Mouse (Mus musculus): ENCODE measurements around the gene Arhgef6.

Gene Arhgef6

DNA sequence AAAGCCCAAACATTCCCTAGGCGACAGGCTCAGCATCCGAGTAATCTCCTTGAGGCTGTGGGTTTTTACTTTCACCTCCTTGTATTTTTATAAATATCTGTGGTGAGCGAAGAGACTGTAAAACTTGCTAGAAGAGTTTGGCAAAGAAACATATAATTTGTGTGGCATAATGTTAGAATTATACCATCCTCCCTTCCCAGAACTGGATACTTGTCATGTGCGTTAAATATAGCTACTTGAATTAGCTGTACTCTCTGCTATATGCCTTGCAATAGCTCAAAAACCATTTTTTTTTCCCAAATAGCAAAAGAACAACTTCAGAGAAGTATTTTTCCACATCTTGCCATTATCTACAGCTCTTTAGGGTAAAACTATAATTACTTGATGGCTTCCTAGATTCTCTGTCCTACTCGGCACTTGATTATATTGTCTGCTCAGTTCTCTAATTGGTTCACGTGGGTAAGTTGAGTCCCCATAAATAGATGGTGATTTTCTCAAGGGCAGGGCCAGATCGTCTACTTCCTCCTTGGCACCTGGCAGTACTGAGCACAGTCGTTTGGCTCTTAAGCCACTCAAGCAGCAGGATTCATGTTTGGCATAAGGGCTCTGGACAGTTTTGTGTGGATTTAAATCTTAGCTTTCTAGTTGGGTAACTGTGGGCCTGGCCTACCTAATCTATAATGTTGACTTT is 35.2 kb downstream of the Arhgef6 start:
- DNase-seq (ENCODE audit: low spot score): no peak

DNA sequence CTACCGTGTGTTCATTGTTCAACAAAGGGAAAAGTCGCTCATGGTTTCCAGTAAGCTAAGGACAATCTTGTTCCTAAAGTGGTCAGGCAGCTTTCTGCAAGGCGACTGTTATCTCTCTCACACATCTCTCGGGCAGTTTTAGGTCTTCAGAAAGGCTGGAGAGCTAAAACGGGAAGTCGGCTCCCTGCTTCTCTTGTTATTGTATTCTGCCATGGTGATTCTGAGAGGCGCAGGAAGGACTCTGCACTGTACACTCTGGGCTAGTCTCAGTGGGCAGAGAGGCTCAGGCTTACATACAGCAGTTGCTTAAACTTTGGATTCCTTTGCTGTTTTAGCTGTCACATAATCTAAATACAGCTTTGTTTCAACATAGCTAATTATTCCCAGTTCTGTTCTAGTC is 39.6 kb downstream of the Arhgef6 start:
- DNase-seq (ENCODE audit: low spot score): no peak

DNA sequence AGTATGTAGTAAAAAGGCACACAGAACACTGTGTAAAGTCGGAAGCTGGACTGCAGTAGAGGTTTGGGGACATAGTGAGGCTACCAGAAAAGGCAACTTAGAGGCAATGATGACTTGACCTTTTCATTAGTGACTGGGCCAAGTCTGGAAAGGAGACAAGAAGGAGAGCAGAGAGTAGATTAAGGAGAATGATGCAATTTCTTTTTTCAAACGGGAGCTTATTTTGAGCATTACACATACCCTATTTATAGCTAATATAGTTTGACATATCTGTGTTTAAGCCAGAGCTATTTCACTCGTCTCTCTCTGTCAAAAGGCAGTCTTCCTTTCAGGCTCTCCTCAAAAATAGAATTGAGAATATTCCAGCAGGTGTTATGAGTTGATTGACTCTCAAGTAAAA is 50.1 kb downstream of the Arhgef6 start:
- DNase-seq (ENCODE audit: low spot score): no peak

DNA sequence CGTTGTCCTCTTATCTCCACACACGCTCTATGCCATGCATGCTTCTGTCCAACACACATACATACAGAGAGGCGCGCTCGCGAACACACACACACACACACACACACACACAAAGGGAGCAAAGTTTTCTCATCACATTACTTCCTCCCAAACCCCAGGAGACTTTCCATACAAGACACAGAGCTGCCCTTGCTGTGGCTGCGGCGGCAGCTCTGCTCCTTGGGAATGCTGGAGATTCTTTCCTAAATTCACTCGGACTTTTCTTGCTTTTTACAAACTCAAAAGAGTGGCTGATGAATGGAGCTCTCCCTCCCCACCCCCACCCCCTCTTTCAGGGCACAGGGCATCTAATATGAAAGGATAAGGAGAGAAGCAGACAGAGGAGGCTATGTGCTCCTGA is 52.2 kb downstream of the Arhgef6 start:
- no peak for DNase-seq (ENCODE audit: low spot score)

DNA sequence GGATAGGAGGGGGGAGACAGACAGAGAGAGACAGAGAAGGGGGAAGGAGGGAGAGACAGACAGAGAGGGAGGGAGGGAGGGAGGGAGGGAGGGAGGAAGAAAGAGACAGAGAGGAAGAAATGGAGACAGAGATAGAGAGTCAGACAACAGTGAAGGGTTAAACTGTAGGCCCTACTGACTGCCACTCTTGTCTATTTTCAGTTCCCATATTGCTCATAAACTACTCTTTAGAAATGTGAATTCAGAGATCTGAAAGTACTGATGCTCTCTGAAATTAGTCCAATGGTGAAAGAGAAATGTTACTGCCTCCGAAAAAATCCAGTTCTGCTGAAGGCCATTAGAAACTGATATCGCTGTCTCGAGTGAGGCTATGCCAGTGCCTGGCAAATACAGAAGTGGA is 56.3 kb downstream of the Arhgef6 start:
- DNase-seq (ENCODE audit: low spot score): no peak

DNA sequence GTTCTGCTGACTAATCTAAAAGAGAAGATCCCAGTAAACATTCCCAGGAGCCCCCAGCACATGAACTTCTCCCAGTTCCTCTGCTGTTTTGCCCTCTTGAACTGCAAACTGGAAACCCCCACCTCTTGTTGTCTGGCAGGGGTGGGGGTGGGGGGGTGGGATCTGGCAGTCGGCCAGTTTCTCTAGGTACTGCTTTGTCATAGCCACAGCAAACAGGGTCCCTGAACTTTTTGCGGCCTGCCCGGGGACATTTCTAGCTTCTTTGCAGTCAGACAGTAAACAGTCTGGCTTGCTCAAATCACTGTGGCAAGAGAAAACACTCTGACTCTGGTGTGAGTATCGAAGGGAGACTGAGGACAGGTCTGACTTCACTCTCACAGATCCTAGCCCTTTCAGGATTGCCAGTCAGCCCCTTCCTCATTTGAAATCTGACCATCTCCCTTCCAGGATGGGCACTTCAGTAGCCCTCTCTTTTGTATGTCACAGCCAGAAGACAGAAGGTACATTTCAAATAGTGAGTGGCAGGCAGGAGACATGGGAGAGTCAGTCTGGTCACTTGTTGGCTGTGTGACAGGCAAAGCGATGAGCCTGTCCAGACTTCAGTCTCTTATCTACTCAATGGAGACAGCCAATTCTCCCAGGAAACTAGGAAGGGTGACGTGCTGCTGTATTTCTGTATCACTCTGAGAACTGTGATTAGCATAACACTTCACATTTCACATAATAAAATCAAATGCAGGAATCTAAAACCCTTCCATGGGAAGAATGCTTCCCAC is 60.8 kb downstream of the Arhgef6 start:
- no peak for DNase-seq (ENCODE audit: low spot score)

DNA sequence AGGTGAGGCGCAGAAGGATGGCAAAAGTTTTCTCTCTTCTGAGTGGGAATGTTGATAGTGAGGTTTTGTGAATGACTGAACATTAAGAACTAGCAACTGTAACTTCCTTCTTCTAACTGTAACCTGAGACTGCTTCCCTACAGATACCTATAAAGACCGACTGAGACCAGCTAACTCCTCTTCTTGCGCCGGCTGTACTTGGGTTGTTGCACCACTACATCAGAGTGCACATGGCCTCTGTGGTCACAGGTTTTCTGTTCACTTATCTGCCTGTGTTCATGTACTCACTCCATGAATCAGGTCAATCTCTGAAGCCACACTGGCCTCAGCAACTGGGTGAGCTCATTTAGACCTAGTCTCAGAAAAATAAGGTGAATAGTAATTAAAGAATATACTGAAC is 75.0 kb downstream of the Arhgef6 start:
- DNase-seq (ENCODE audit: low spot score): no peak

DNA sequence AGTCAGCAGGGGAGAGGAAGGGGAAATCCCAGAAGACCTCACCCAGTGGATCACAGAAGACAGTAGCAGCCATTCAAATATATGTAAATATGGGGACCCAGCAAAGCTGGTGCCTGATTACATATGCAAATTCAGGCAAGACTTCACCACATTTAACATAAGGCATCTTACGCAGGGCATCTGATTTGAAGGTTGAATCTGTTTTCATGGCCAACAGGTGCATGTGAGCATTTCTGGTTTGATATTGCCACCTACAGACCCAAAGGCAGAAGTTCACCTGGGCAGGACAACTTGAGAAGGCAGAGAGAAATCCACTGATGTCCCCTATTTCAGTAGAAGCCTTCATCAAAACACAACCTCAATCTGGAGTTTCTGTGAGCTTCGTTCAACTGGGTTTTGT is 77.8 kb downstream of the Arhgef6 start:
- DNase-seq (ENCODE audit: low spot score): no peak

DNA sequence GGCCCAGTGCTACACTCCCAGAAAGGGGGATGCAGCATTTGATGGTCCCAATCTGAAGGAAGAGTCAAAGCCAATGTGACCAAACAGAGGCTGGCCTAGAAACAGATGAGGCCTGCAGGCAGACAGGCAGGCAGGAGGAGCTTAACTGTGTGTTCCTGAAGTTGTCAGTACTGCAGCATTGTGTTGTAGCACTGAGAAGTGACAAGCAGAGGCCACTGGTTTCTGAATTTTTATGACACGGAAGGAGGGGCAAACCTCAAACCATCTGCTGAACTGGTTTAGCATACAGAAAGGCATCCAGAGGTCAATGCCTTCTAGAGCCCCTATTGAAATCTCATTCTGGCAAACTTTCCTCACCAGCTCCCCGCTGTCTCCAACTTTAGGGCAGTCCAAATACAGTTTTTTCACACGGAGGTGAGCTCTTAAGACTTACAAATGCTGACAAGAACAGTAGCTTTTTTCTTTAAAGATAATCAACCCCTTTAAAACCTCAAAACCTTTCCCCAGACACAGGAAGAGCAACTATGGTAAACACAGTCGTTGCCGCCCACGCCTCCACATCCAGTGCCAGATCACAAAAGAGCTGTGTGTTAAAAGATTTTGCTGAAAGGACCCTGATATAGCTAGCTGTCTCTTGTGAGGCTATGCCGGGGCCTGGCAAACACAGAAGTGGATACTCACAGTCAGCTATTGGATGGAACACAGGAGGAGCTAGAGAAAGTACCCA is 85.0 kb downstream of the Arhgef6 start:
- DNase-seq (ENCODE audit: low spot score): no peak

DNA sequence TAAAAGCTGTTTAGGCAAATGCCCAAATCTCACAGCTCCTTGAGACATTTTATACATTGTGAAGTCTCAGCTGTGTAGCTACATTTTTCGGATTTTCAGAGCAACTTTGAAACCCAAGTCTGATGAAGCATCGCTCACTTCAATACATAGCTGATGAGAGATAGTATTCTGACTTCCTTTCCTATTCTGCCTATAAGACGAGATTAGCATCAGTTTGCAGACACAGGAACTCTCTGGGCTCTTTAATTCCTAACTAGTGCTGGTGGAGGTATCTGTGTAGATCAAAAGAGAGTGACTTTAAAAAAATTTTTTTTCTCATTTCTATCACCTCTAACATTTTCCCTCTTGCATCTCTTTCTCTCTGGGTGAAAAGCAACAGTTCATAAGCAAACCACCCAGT is 100.0 kb downstream of the Arhgef6 start:
- DNase-seq (ENCODE audit: low spot score): no peak

DNA sequence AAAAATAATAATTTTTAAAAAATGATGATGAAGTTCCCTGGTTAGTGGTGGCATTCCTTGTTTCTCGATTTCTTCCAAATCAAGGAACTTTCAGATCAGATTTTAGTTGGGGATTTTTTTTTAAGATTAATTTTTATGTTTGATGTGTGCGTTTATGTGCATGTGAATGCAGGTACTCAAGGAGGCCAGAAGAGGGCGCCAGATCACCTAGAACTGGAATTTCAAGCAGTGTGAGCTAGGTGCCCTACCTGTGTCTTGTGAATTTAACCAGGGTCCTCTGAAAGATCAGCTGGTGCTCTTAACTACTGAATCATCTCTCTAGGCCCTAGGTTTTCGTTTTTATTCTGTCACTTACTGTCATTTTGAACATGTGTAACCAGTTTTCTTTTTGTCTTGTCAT is 102.5 kb downstream of the Arhgef6 start:
- DNase-seq (ENCODE audit: low spot score): no peak

DNA sequence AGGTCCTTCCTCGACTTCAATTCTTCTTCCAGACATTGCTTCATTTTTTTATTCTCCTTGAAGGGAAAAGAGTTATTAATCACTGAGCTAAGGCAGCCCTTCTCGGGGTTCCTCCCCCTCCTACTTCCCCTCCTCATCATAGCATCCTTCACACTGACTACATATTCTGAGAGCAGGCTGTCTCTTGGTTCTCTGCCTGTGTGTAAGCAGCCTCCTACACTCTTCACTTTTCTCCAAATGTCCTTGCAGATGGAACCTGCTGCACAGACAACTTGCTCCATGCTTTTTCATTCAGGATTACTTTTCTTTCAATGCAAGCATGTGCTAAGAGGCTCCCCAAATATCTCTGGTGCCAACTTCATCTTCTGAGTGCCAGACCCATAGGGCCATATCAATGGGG is 104.9 kb downstream of the Arhgef6 start:
- DNase-seq (ENCODE audit: low spot score): no peak

DNA sequence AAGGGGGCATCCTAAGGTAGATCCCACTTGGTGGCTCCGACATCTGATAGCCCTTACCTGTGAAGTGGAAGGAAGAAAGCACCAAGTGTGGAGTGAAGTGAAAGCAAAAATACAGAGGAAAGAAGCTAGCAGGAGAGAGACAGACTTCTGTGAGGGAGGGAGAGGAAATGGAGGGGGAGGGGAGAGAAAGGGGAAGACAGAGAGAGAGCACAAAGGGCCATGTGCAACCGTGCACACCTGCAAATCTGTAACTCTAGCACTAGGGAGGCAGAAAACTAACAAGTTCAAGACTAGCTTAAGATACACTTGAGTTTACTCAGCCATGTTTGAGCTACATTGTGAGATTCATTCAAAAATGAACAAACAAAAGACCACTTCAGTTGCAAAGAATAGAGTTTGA is 110.4 kb downstream of the Arhgef6 start:
- no peak for DNase-seq (ENCODE audit: low spot score)

DNA sequence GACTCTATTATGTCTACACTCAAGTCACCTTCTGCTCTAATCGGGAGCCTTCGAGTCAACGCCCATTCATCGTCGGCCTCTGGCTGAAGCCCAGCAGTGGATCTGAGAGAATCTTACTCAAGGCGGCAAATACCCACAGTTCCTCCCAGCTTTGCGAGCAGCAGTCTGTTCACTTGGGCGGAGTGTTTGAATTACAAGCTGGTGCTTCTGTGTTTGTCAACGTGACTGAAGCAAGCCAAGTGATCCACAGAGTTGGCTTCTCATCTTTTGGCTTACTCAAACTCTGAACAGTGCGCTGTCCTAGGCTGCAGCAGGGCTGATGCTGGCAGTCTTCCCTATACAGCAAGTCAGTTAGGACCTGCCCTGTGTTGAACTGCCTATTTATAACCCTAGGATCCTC is 115.2 kb downstream of the Arhgef6 start:
- DNase-seq (ENCODE audit: low spot score): no peak

DNA sequence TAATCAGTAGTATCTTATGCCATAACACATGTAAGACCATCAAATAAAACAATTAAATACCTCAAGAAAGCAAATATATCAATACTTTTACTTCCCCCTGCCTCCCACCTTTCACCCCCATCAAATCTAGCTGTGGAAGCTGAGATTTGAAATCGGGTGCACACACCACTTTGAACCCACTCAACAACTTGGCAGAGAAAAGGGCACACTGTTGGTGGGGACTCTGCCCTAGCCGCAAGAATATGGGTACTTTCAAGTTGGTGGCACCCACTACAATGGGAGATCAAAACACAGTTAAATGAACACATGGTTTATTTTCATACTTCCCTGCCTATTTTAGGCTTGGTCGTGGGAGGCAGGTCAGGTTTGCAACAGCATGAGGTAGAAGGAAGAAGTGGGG is 116.6 kb downstream of the Arhgef6 start:
- no peak for DNase-seq (ENCODE audit: low spot score)

DNA sequence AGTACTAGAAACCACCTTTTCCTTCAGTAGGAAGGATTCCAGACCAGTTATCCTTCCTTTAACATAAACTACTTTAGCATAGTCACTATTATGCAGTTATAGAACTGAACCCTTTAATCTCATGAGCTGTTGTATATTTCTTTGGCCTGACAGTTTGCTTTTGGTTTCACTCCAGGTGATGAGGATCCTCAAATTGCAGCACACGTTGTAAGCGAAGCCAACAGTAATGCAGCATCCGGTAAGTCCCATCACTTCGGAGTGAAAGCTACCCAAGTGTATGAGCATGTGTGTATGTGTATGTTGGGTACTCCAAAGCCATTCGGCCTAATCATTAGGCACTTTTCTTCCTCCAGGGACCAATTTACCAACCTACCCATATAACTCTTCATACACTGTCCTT is 119.0 kb downstream of the Arhgef6 start:
- no peak for DNase-seq (ENCODE audit: low spot score)

DNA sequence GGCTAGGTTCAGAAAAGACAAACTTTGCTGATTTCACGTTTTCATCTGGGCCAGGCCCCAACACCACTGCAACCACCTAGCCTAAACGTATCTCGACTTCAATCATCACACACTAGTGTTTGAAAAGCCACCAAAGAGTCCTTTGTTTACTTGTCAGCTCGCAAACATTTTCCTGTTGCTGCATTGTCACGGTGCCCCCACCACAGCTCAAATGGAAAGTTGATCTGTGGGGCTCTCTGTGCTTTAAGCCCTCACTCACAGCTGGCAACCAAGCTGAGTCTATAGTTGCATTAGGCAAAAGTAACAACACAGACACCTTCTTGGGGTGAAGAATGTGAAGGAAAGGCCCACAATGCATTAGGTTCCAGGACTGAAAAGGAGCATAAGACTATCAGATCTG is 122.3 kb downstream of the Arhgef6 start:
- no peak for DNase-seq (ENCODE audit: low spot score)

DNA sequence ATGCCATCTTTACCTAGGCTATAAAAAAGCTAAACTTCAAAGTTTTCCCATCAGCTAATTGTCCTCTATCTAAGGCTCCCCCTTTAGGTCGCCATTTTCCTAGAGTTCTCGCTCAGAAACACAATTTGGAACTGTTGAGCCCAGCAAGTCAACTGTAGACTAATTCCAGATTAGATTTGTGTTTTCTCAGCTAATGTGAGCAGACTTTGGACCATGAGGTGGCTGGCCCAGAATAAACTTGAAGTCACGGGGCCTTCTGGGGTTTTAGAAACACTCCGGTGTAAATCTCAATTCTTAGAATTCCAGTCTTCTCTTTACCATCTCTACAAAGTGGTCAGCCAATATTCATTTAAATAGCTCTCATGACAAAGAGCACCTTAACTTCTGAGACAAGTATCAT is 123.0 kb downstream of the Arhgef6 start:
- DNase-seq (ENCODE audit: low spot score): no peak

DNA sequence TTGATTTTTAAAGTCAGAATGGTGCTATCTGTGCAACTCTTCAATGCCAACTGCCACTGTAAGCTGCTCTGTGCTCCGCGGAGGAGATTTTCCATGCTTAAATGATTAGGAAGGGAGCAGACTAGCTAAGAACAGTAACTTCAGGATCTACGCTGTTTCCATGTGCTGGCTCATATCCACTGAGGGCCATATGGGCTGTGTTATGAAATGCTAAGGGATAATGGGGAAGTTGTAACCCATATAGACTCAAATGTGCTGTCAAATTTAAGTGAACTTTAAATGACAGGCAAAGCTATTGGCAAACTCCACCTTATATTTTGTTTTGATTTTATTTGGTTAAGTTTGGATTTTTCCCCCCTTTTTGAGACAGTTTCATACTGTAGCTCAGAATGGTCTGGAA is 125.7 kb downstream of the Arhgef6 start:
- DNase-seq (ENCODE audit: low spot score): no peak

DNA sequence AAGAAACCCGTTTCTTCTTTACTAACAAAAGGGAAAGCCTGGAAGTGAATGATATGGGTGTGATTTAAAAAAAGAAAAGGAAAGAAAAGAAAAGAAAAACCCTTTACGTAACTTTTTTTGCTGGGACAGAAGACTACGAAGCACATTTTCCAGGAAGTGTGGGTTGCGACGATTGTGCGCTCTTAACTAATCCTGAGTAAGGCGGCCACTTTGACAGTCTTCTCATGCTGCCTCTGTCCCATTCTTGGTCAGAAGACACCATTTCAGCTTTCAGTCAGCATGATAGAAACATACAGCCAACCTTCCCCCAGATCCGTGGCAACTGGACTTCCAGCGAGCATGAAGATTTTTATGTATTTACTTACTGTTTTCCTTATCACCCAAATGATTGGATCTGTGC is 126.7 kb downstream of the Arhgef6 start, which contains the start of gene Cd40lg:
Cd40lg (plus strand) TSS at position 268 of the 400 bp plus-strand sequence.
- DNase-seq (ENCODE audit: low spot score): no peak

DNA sequence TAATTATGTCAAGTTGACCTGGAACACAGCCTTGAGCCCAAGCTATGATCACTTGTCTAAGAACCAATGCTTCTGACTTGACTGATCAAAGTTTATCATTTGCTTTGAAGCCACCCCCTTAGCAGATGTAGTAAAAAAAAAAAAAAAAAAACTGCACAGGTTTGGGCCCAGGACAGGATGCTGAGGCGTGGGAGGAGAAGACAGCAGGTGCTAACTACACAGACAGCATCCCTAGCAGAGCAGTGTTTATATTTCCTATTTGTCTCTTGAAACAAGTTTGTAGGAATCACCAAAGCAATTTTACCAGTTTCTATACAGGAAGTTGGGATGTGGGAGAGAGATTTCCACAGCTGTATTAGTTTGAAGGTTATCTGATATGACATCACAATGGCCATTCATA is 127.9 kb downstream of the Arhgef6 start:
- no peak for DNase-seq (ENCODE audit: low spot score)

DNA sequence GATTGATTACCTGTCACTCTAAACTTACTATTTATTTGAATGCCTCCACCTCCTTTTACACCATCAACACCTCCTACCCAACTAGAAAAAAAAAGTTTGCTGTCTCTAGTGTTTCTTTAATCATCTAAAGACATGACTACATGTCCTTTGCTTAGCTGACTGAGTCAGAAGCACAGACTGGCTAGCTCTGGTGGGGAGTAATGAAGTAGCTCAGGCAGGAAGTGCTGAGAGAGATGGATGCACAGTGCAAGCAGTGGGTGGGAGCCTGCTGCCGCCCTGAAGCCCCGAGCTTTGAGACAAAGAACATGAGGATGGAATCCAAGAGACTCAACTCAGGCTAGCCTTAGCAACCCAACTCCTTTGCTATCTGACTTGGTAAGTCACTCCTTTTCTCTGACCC is 138.1 kb downstream of the Arhgef6 start:
- no peak for DNase-seq (ENCODE audit: low spot score)

DNA sequence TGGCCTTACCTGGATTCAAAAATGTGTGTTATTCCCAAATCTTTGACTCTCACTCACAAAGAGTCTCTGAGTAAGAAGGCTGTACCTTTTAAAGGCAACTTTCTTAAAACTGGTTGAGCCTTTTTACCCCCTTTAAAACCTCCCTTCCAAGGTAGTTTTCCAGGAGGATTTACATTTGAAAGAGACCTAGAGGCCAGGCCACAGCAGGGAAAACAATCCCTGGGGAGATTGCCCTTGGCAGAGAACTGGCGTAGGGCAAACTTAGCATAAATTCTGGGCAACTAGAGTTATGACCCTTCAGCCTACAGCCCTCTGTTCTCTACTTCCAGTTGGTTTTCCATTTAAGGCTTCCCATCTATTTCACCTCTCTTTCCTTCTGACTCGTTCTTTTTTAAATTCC is 140.5 kb downstream of the Arhgef6 start:
- DNase-seq (ENCODE audit: low spot score): no peak

All from MN1 (cell line).